Mouse (Mus musculus) frontal cortex, adult (tissue): ENCODE measurements around the gene Arhgef12.

Experiments
- ATAC-seq: cut with Nextera tagmentation; 2 replicates; pipeline ENCODE4 v1.9.2; 2017; ENCODE audit warnings: mild to moderate bottlenecking, moderate library complexity, mixed read lengths; ENCODE audit not compliant: low TSS enrichment

Arhgef12 gene

GRCm38 (mm10) chr9:43076163-43076562 is 30.9 kb downstream of the Arhgef12 start:
- ATAC-seq: no peak

- no peak for ATAC-seq
Measured at GRCm38 (mm10) chr9:43074611-43075010, 32.4 kb downstream of the Arhgef12 start.

- ATAC-seq: no peak
Measured at GRCm38 (mm10) chr9:43071741-43072140, 35.3 kb downstream of the Arhgef12 start.

GRCm38 (mm10) chr9:43071176-43071575 is 35.9 kb downstream of the Arhgef12 start:
- no peak; the same call in 1 of the 2 replicates for ATAC-seq

- no peak for ATAC-seq
Measured at GRCm38 (mm10) chr9:43070566-43070965, 36.5 kb downstream of the Arhgef12 start.

GRCm38 (mm10) chr9:43070153-43070552 is 36.9 kb downstream of the Arhgef12 start:
- no peak for ATAC-seq

- no peak for ATAC-seq
Measured at GRCm38 (mm10) chr9:43067896-43068295, 39.1 kb downstream of the Arhgef12 start.

- ATAC-seq: no peak
Measured at GRCm38 (mm10) chr9:43065231-43065630, 41.8 kb downstream of the Arhgef12 start.

- ATAC-seq: peak; percentile 77
Measured at GRCm38 (mm10) chr9:43061545-43061944, 45.5 kb downstream of the Arhgef12 start.

- ATAC-seq: no peak
Measured at GRCm38 (mm10) chr9:43050391-43050790, 56.6 kb downstream of the Arhgef12 start.

- ATAC-seq: no peak
Measured at GRCm38 (mm10) chr9:43044481-43044880, 62.6 kb downstream of the Arhgef12 start.

- ATAC-seq: no peak
Measured at GRCm38 (mm10) chr9:43038466-43038865, 68.6 kb downstream of the Arhgef12 start.

GRCm38 (mm10) chr9:43035208-43035607 is 71.8 kb downstream of the Arhgef12 start:
- ATAC-seq: no peak

GRCm38 (mm10) chr9:43034273-43034672 is 72.8 kb downstream of the Arhgef12 start:
- ATAC-seq: no peak

GRCm38 (mm10) chr9:43027757-43028156 is 79.3 kb downstream of the Arhgef12 start:
- ATAC-seq: no peak

- ATAC-seq: peak; percentile 86
Measured at GRCm38 (mm10) chr9:43021515-43022251, 85.4 kb downstream of the Arhgef12 start.

GRCm38 (mm10) chr9:43019656-43020055 is 87.4 kb downstream of the Arhgef12 start:
- ATAC-seq: no peak

GRCm38 (mm10) chr9:43015786-43016185 is 91.3 kb downstream of the Arhgef12 start:
- no peak for ATAC-seq

GRCm38 (mm10) chr9:43015366-43015765 is 91.7 kb downstream of the Arhgef12 start:
- ATAC-seq: no peak

GRCm38 (mm10) chr9:43014886-43015285 is 92.2 kb downstream of the Arhgef12 start:
- ATAC-seq: 0 out of 2 replicates have a peak, but pooled peaks have one; percentile 47

- no peak for ATAC-seq
Measured at GRCm38 (mm10) chr9:43012541-43012940, 94.5 kb downstream of the Arhgef12 start.

- ATAC-seq: peak; percentile 94
Measured at GRCm38 (mm10) chr9:43011061-43011460, 96.0 kb downstream of the Arhgef12 start.

- ATAC-seq: no peak
Measured at GRCm38 (mm10) chr9:43003881-43004280, 103.2 kb downstream of the Arhgef12 start.

GRCm38 (mm10) chr9:43003017-43003416 is 104.0 kb downstream of the Arhgef12 start:
- no peak for ATAC-seq
